Mouse (Mus musculus) midbrain, postnatal 0 days (tissue): ENCODE measurements at regions not wholly inside any gene's neighbourhood (a gene's known extent, or its start where the extent isn't known, plus 50 kb on each side); places are given as distances from the start of the nearest gene placed in this dataset.

Experiments
- ATAC-seq: fragments of 200-750 bp; cut with Nextera tagmentation; 2 replicates; pipeline ENCODE4 v1.8.0; 2017; ENCODE audit warnings: moderate number of reproducible peaks, mild to moderate bottlenecking, moderate TSS enrichment, moderate library complexity; ENCODE audit not compliant: low FRiP score
- DNase-seq: peaks from one replicate; pipeline ENCODE4 v3.0.0-alpha.2; 2015; ENCODE audit warnings: low spot score
- H3K27ac ChIP-seq: fragments of 300-500 bp; sonication (generic); 2 replicates; pipeline ENCODE4 v1.5.1; 2014; ENCODE audit warnings: low read depth, mild to moderate bottlenecking, low read length, mixed read lengths
- H3K27me3 ChIP-seq: fragments of 300-500 bp; sonication (generic); 2 replicates; pipeline ENCODE4 v1.6.1; 2014; ENCODE audit warnings: low read length, control low read depth, mixed read lengths; ENCODE audit not compliant: insufficient read depth
- H3K36me3 ChIP-seq: fragments of 300-500 bp; sonication (generic); 2 replicates; pipeline ENCODE4 v1.6.1; 2014; ENCODE audit warnings: low read length, control low read depth, mixed read lengths; ENCODE audit not compliant: insufficient read depth
- H3K4me1 ChIP-seq: fragments of 300-500 bp; sonication (generic); 2 replicates; pipeline ENCODE4 v1.6.1; 2014; ENCODE audit warnings: mild to moderate bottlenecking, control low read depth, antibody characterized with exemption, low read length, mixed read lengths; ENCODE audit not compliant: insufficient read depth
- H3K4me2 ChIP-seq: fragments of 300-500 bp; sonication (generic); 2 replicates; pipeline ENCODE4 v1.6.1; 2014; ENCODE audit warnings: low read depth, mild to moderate bottlenecking, low read length, mixed read lengths; ENCODE audit not compliant: poor library complexity, severe bottlenecking
- H3K4me3 ChIP-seq: fragments of 300-500 bp; sonication (generic); 2 replicates; pipeline ENCODE4 v1.5.1; 2014; ENCODE audit warnings: low read depth, mild to moderate bottlenecking, low read length, moderate library complexity
- H3K9ac ChIP-seq: fragments of 300-500 bp; sonication (generic); replicated peaks from 2 replicates; pipeline ENCODE4 v1.6.1; 2014; ENCODE audit warnings: mild to moderate bottlenecking, low read length, moderate library complexity, mixed read lengths; ENCODE audit not compliant: poor library complexity, severe bottlenecking
- H3K9me3 ChIP-seq: fragments of 300-500 bp; sonication (generic); 2 replicates; pipeline ENCODE4 v1.6.1; 2016; ENCODE audit warnings: low read length, control low read depth
- CTCF ChIP-seq: IDR thresholded peaks from 2 replicates; pipeline ENCODE4 v1.5.1; 2016; ENCODE audit warnings: antibody characterized with exemption, mild to moderate bottlenecking
- WGBS: fragments of 180-500 bp; shearing (Covaris S2); extraction: QIAGEN DNeasy Blood & Tissue Kit; methylation state at CpG from one replicate; pipeline ENCODE4 v1.1.7; 2014; 5-methylcytosine and 5-hydroxymethylcytosine counted together

DNA sequence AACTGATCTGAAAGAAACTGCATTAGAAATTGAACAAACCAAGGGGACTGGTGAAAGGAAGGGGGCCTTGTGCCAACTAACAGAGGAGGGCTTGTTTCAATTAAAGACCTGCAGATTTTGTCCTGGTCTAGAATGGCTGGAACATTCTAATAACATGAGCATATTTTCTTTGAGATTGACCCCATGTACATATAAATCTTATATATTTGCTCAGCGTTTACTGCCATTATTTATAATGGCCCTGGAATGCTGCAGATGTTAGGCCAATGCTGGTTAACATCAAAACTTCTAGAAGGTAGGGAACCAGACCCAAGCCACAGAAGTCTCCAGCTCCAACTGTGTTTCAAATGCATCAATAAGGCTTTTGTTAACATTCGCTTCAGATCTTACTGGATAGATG is 326.4 kb downstream of the Tns1 start:
- Histone ChIP-seq H3K36me3 (no peaks in the 10 kb centered on the region), H3K27me3 (no peaks in the 10 kb centered on the region), H3K4me3 (no peak overlapping the region), H3K27ac (no peak overlapping the region), H3K4me2 (no peak overlapping the region), H3K9ac (no peak overlapping the region), H3K4me1 (no peaks in the 10 kb centered on the region), H3K9me3 (0 out of 2 replicates have a peak, but pooled peaks cover 4% of the 10 kb centered on the region)
- 90% methylated on average over 2 of the region's 2 CpGs for WGBS
- no peak for ATAC-seq
- no peak for TF ChIP-seq CTCF
- no peak for DNase-seq

DNA sequence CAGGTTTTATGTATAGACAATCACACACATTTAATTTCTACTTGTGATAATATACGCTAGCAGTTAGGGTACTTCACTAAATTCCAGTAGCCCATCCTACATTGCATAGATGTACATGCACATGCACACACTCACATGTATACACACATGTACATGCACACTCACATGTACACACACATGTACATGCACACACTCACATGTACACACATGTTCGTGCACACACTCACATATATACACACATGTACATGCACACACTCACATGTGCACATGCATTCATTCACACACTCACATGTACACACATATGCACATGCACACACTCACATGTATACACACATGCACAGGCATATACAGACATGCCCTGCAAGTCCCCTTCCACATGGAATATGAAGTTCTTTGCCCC is 326.8 kb downstream of the Tns1 start:
- WGBS, result 93% methylated on average over 2 of the region's 2 CpGs
- Histone ChIP-seq H3K4me3 (no peak overlapping the region), H3K36me3 (no peaks in the 10 kb centered on the region), H3K4me2 (no peak overlapping the region), H3K9me3 (0 out of 2 replicates have a peak, but pooled peaks cover 4% of the 10 kb centered on the region), H3K27me3 (no peaks in the 10 kb centered on the region), H3K4me1 (no peaks in the 10 kb centered on the region), H3K27ac (no peak overlapping the region), H3K9ac (no peak overlapping the region)
- TF ChIP-seq CTCF, result no peak
- DNase-seq, result no peak
- no peak for ATAC-seq

DNA sequence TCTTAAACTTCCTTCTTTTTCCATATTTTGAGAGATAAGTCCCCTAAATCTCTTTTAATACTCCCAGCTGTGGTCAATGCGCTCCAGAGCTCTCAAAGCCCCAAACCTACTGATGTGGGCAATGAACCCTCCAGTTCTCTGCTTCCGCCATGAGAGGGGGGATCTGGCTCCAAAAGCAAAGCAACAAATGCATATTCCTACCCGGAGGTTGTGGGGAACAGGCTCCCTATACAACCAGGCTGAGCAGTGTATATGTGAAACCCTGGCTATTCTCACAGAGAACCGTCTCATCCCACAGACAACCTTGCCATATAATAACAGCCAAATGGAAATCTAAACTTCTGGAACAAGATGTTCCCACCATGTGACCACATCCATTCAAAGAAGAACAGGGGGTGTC is 330.4 kb downstream of the Tns1 start:
- Histone ChIP-seq H3K4me1 (no peaks in the 10 kb centered on the region), H3K27ac (no peak overlapping the region), H3K9me3 (no peaks in the 10 kb centered on the region), H3K4me3 (no peak overlapping the region), H3K9ac (no peak overlapping the region), H3K4me2 (no peak overlapping the region), H3K36me3 (no peaks in the 10 kb centered on the region), H3K27me3 (no peaks in the 10 kb centered on the region)
- no peak for TF ChIP-seq CTCF
- WGBS, result 90% methylated on average over 4 of the region's 4 CpGs
- no peak for DNase-seq
- no peak for ATAC-seq

DNA sequence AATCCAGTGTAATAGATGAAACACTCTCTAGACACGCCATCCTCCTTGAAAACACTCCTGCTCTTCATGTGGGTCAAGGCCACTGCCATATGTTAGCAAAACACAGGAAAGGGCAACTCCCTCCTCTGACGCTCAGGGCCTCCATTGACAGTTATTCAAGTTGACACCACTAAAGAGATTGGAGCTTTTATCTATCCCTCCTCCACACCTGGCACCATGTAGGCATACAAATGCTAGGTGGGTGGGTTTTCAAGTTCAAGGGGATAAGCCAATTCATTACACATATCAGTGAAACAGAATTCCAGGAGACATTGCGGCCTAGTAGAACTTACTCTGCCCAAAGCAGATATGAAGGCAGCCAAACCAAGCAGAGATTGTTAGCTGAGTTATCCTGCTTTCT is 331.0 kb downstream of the Tns1 start:
- no peaks in the 10 kb centered on the region for H3K27me3 ChIP-seq
- TF ChIP-seq CTCF, result no peak
- no peak overlapping the region for H3K4me3 ChIP-seq
- H3K4me2 ChIP-seq, result no peak overlapping the region
- WGBS, result 85% methylated on average over 3 of the region's 3 CpGs
- H3K27ac ChIP-seq, result no peak overlapping the region
- no peaks in the 10 kb centered on the region for H3K4me1 ChIP-seq
- no peak overlapping the region for H3K9ac ChIP-seq
- H3K36me3 ChIP-seq, result no peaks in the 10 kb centered on the region
- DNase-seq, result no peak
- no peaks in the 10 kb centered on the region for H3K9me3 ChIP-seq
- ATAC-seq, result no peak

DNA sequence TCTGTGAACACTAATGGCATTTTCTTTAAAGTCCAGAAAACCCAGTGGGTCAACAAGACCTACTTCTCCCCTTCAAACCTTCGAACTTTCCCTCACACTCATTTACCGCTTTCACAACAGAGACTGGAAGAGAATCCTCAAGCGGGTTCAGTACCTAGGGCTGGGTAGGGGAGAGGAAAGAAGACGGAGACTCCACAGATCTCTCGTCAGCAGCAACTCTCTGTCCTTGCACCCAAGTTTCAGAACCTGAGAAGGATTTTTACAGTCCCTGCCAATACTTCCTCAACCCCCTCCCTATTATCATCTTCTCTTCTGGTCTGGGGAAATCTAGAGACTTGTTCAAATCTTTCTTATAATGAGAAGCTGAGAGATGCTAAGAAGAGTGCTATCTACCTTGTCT is 331.9 kb downstream of the Tns1 start:
- WGBS, result 98% methylated on average over 5 of the region's 5 CpGs

DNA sequence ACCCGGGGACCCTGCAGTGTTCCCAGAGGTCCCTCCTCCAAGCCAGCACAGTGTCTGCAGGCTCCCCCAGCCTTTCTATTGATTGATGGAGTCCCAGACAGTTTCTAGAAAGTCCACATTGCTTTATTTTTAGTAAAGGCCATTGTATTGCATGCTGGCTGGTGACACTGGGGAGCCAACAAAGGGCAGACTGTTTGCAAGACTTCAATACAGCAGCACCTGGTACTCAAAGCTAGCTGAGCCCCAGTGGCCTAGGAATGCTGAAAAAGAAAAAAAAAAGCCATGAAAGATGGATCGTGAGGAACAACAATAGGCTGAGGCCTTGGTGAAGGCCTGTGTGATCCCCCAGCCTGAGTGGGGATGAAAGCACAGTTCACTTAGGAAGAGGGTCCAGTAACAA is 336.6 kb downstream of the Tns1 start:
- Histone ChIP-seq H3K4me2 (no peak overlapping the region), H3K9me3 (no peaks in the 10 kb centered on the region), H3K27me3 (no peaks in the 10 kb centered on the region), H3K36me3 (no peaks in the 10 kb centered on the region), H3K4me1 (no peaks in the 10 kb centered on the region), H3K27ac (no peak overlapping the region), H3K4me3 (no peak overlapping the region), H3K9ac (no peak overlapping the region)
- ATAC-seq, result no peak
- DNase-seq, result no peak
- no peak for TF ChIP-seq CTCF
- 30% methylated on average over 2 of the region's 2 CpGs for WGBS

More for the DNA sequence above, 331.9 kb downstream of the Tns1 start:
- H3K36me3 ChIP-seq, result no peaks in the 10 kb centered on the region
- H3K27me3 ChIP-seq, result no peaks in the 10 kb centered on the region
- no peak overlapping the region for H3K4me2 ChIP-seq
- TF ChIP-seq CTCF, result no peak
- ATAC-seq (no peak), DNase-seq (no peak)
- no peak overlapping the region for H3K27ac ChIP-seq
- H3K4me3 ChIP-seq, result no peak overlapping the region
- no peaks in the 10 kb centered on the region for H3K4me1 ChIP-seq
- no peaks in the 10 kb centered on the region for H3K9me3 ChIP-seq
- H3K9ac ChIP-seq, result no peak overlapping the region
